Mouse (Mus musculus): ENCODE results near the gene Sphk2. TPM values are rescaled to one million over a fixed set of nuclear protein-coding genes. Genes with fewer than 3 reads are reported as not detected.

Sphk2 gene
- polyA plus RNA-seq, 1 experiment from 2014 or later = 26.5 TPM

DNA sequence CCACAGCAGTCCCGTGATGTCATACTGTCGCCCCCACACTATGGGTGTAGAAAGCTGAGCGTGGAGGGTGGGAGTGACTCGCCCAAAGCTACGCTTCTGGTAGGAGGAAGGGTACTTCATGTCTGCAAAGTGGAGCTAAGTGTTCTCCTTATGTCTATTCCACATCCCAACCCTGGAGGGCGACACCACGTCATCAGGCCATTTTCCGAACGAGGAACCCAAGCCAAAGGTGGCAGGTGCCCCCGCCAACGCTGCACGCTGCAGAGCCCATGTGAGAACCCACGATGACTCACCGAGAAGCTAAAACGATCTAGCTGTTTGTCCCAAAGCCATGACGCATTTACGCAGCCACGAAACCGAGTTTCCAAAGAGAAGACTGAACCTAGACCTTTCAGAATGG is 24.5 kb upstream of the Sphk2 start:
- ATAC-seq (ENCODE audit: low FRiP score) = no peak
- H3K4me3 ChIP-seq (replicated peaks) = no peak overlapping the region
- no peak overlapping the region for H3K9ac ChIP-seq
- H3K36me3 ChIP-seq (replicated peaks) = no peaks in the 10 kb centered on the region
- no peaks in the 10 kb centered on the region for H3K4me1 ChIP-seq
- 33% methylated on average over 19 of the region's 19 CpGs for WGBS
- H3K9me3 ChIP-seq = 0 out of 2 replicates have a peak, but pooled peaks cover 3% of the 10 kb centered on the region
- H3K27ac ChIP-seq = no peak overlapping the region
- peaks cover 18% of the 10 kb centered on the region for H3K27me3 ChIP-seq
- peak overlapping the region; percentile 8; the same call in 1 of the 2 replicates for H3K4me2 ChIP-seq

DNA sequence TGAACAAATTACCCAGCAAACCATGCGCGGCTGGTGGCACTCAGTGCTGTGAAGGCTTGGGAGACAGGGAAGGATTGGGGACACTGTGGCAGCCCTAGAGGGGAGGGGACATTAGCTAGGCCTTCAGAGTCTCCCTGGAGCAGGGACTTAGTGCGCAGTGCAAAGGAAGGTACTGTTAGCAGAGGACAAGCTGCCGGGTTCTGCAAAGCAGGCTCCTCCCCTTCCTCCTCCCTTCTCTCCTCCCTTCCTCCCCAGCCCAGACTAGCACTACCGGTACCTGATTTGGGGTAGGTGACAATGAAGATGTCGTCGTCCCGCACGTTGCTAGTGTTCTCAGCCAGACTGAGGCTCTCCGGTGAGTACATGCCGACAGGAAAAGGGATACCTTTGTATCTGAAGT is 24.0 kb upstream of the Sphk2 start:
- no peak overlapping the region for H3K4me3 ChIP-seq (replicated peaks)
- H3K9ac ChIP-seq = no peak overlapping the region
- H3K4me2 ChIP-seq = 0 out of 2 replicates have a peak overlapping the region, but pooled peaks have one; percentile 8
- WGBS = 45% methylated on average over 11 of the region's 11 CpGs
- H3K36me3 ChIP-seq (replicated peaks) = no peaks in the 10 kb centered on the region
- H3K27ac ChIP-seq = no peak overlapping the region
- H3K9me3 ChIP-seq = 0 out of 2 replicates have a peak, but pooled peaks cover 3% of the 10 kb centered on the region
- H3K27me3 ChIP-seq = peaks cover 18% of the 10 kb centered on the region
- ATAC-seq (ENCODE audit: low FRiP score) = no peak
- no peaks in the 10 kb centered on the region for H3K4me1 ChIP-seq

GRCm38 (mm10) chr7:45741308-45741707 is 23.5 kb upstream of the Sphk2 start:
- H3K36me3 ChIP-seq (replicated peaks) = no peaks in the 10 kb centered on the region
- WGBS = 84% methylated on average over 12 of the region's 12 CpGs

DNA sequence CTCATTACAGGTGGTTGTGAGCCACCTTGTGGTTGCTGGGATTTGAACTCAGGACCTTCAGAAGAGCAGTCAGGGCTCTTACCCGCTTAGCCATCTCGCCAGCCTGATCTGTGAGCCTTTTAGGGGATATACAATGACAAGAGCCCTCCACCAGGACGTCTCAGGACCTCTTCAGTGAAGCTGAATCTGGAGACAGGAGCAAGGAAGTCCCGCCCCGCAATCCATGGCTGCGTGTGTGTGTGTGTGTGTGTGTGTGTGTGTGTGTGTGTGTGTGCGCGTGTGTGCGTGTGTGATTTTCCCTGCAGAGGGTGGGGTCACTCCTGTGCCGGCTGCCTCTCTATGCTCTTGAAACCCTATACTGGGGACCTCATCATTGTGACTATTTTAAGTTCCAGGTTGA is 22.0 kb upstream of the Sphk2 start:
- 65% methylated on average over 10 of the region's 10 CpGs for WGBS
- Histone ChIP-seq H3K27ac (no peak overlapping the region), H3K4me1 (no peaks in the 10 kb centered on the region), H3K9ac (no peak overlapping the region), H3K36me3 (replicated peaks) (no peaks in the 10 kb centered on the region), H3K9me3 (no peaks in the 10 kb centered on the region), H3K4me2 (no peak overlapping the region), H3K27me3 (peaks cover 18% of the 10 kb centered on the region), H3K4me3 (replicated peaks) (no peak overlapping the region)
- no peak for ATAC-seq (ENCODE audit: low FRiP score)

More at GRCm38 (mm10) chr7:45741308-45741707, 23.5 kb upstream of the Sphk2 start:
- H3K9me3 ChIP-seq = no peaks in the 10 kb centered on the region
- no peak overlapping the region for H3K27ac ChIP-seq
- H3K9ac ChIP-seq = no peak overlapping the region
- H3K27me3 ChIP-seq = peaks cover 18% of the 10 kb centered on the region
- H3K4me1 ChIP-seq = no peaks in the 10 kb centered on the region
- no peak for ATAC-seq (ENCODE audit: low FRiP score)
- no peak overlapping the region for H3K4me2 ChIP-seq
- no peak overlapping the region for H3K4me3 ChIP-seq (replicated peaks)

- H3K4me1 ChIP-seq = no peaks in the 10 kb centered on the region
- peaks cover 18% of the 10 kb centered on the region for H3K27me3 ChIP-seq
- H3K36me3 ChIP-seq (replicated peaks) = no peaks in the 10 kb centered on the region
- H3K27ac ChIP-seq = no peak overlapping the region
- H3K4me3 ChIP-seq (replicated peaks) = no peak overlapping the region
- no peaks in the 10 kb centered on the region for H3K9me3 ChIP-seq
- ATAC-seq (ENCODE audit: low FRiP score) = peak; percentile 77; the same call in 1 of the 2 replicates
- H3K9ac ChIP-seq = no peak overlapping the region
- no peak overlapping the region for H3K4me2 ChIP-seq
- WGBS = 8% methylated on average over 9 of the region's 9 CpGs
Observed at GRCm38 (mm10) chr7:45739162-45739763, 21.5 kb upstream of the Sphk2 start.

GRCm38 (mm10) chr7:45733477-45733876 is 15.7 kb upstream of the Sphk2 start:
- Histone ChIP-seq H3K27me3 (no peaks in the 10 kb centered on the region), H3K9me3 (no peaks in the 10 kb centered on the region), H3K4me2 (no peak overlapping the region), H3K27ac (no peak overlapping the region), H3K4me1 (peaks cover 9% of the 10 kb centered on the region), H3K4me3 (replicated peaks) (no peak overlapping the region), H3K9ac (no peak overlapping the region), H3K36me3 (replicated peaks) (peaks cover 10% of the 10 kb centered on the region; the same call in 1 of the 2 replicates)
- no peak for ATAC-seq (ENCODE audit: low FRiP score)
- WGBS = 93% methylated on average over 5 of the region's 5 CpGs

GRCm38 (mm10) chr7:45730727-45731431 is 13.1 kb upstream of the Sphk2 start:
- peaks cover 29% of the 10 kb centered on the region for H3K36me3 ChIP-seq (replicated peaks)
- ATAC-seq (ENCODE audit: low FRiP score) = peak; percentile 46; the same call in 1 of the 2 replicates
- no peaks in the 10 kb centered on the region for H3K9me3 ChIP-seq
- 0 out of 2 replicates have a peak overlapping the region, but pooled peaks have one; percentile 15 for H3K27ac ChIP-seq
- no peak overlapping the region for H3K4me3 ChIP-seq (replicated peaks)
- no peaks in the 10 kb centered on the region for H3K27me3 ChIP-seq
- no peak overlapping the region for H3K4me2 ChIP-seq
- WGBS = 20% methylated on average over 16 of the region's 16 CpGs
- peaks cover 9% of the 10 kb centered on the region for H3K4me1 ChIP-seq
- H3K9ac ChIP-seq = no peak overlapping the region

- peaks cover 9% of the 10 kb centered on the region for H3K4me1 ChIP-seq
- H3K4me3 ChIP-seq (replicated peaks) = no peak overlapping the region
- no peak overlapping the region for H3K9ac ChIP-seq
- no peak overlapping the region for H3K4me2 ChIP-seq
- peaks cover 62% of the 10 kb centered on the region for H3K36me3 ChIP-seq (replicated peaks)
- 88% methylated on average over 3 of the region's 3 CpGs for WGBS
- ATAC-seq (ENCODE audit: low FRiP score) = no peak
- no peaks in the 10 kb centered on the region for H3K9me3 ChIP-seq
- no peaks in the 10 kb centered on the region for H3K27me3 ChIP-seq
- H3K27ac ChIP-seq = no peak overlapping the region
Observed at GRCm38 (mm10) chr7:45727625-45728024, 9.8 kb upstream of the Sphk2 start.

DNA sequence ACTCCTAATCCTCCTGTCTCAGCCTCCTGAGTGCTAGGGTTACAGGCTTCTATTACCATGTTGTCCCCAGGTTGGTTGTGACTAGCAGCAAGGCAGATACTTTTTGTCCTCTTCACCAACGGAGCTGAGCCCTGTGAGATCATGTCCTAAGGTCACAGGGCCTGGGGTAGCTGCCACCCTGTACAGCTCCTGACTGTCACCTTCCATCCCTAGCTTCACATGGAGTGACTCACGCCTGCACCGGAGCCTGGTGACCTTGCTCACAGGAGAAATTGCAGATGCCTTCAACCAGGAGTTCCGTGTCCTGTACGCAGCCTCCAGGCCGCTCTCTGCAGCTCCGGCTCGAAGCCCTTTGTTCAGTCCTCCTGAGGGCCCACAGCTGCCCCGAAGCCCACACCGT is 8.6 kb upstream of the Sphk2 start:
- Histone ChIP-seq H3K9ac (no peak overlapping the region), H3K36me3 (replicated peaks) (peaks cover 74% of the 10 kb centered on the region), H3K4me3 (replicated peaks) (no peak overlapping the region), H3K27me3 (no peaks in the 10 kb centered on the region), H3K4me2 (no peak overlapping the region), H3K27ac (no peak overlapping the region), H3K4me1 (peaks cover 9% of the 10 kb centered on the region), H3K9me3 (no peaks in the 10 kb centered on the region)
- no peak for ATAC-seq (ENCODE audit: low FRiP score)
- 94% methylated on average over 10 of the region's 10 CpGs for WGBS

DNA sequence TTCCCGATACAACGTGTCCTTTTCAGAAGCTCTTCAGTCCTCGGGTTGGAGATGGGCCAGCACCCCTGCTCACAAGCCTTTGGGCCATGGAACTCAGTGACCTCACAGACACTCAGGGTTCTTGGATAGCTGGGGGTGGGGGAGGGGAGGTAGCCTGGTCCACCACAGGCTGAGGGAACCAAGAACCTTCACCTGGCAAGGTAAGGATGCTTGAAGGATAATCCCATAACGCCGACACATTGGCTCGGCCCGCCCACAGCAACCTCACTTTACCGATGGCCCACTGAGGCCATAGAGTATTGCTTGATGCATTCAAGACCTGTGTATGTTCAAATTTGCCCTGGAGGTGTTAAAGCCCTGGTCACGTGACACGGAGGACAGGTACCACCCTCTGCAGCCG is 7.9 kb upstream of the Sphk2 start, which contains the start of gene Spaca4:
Gene Spaca4, minus strand, starts transcription at position 101 of the 400 bp plus-strand sequence.
- no peak within 1 kb of the TSS for H3K4me3 ChIP-seq (replicated peaks)
- H3K9ac ChIP-seq = no peak within 1 kb of the TSS
- H3K36me3 ChIP-seq (replicated peaks) = peaks cover 81% of the 10 kb centered on the region
- no peak within 1 kb of the TSS for H3K27ac ChIP-seq
- no peak for ATAC-seq (ENCODE audit: low FRiP score)
- WGBS = 97% methylated on average over 11 of the region's 11 CpGs
- H3K4me1 ChIP-seq = peaks cover 2% of the 10 kb centered on the region
- no peaks in the 10 kb centered on the region for H3K27me3 ChIP-seq
- no peak within 1 kb of the TSS for H3K4me2 ChIP-seq
- no peaks in the 10 kb centered on the region for H3K9me3 ChIP-seq

DNA sequence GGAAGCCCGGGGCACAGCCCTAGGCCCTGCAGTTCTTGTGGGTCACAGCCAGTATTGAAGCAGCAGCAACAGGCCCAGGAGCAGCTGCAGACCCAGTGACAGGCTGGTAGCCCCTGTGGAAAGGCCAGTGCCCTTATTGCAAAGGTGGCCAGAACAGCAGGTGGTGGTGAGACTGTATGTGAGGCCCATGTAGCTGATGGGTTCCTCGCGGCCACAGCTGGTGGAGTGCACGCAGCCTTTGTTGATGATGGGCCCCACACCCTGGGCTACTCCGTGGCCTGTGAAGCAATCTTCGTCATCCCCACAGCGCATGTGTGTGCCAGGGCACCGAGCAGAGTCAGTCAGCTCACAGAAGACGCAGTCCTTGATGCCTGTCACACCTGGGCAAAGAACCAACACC is 7.3 kb upstream of the Sphk2 start:
- Histone ChIP-seq H3K4me1 (no peaks in the 10 kb centered on the region; the same call in 1 of the 2 replicates), H3K36me3 (replicated peaks) (peaks cover 86% of the 10 kb centered on the region), H3K4me2 (no peak overlapping the region), H3K27ac (no peak overlapping the region), H3K4me3 (replicated peaks) (no peak overlapping the region), H3K27me3 (no peaks in the 10 kb centered on the region), H3K9me3 (no peaks in the 10 kb centered on the region), H3K9ac (no peak overlapping the region)
- no peak for ATAC-seq (ENCODE audit: low FRiP score)
- 94% methylated on average over 9 of the region's 9 CpGs for WGBS

DNA sequence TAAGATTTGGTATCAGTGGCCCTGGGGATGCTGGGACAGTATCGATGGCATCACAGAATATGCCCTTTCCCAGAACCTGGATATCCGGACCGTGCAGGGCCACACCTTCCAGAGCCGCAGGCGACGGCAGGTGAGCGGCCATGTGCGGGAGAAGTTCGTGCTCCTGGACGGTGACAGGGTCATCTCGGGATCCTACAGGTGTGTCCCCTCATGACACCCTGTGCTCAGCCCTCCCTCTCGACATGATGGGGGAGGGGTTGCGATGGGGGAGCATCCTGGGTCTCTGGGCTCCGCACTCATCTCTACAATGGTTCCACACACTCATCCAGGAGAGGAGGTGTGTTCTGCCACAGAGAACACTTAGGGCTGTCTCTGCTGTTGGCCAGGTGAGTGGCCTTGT is 6.0 kb upstream of the Sphk2 start:
- no peak overlapping the region for H3K27ac ChIP-seq
- H3K4me3 ChIP-seq (replicated peaks) = no peak overlapping the region
- ATAC-seq (ENCODE audit: low FRiP score) = no peak
- no peaks in the 10 kb centered on the region for H3K27me3 ChIP-seq
- peaks cover 13% of the 10 kb centered on the region for H3K4me1 ChIP-seq
- H3K9me3 ChIP-seq = no peaks in the 10 kb centered on the region
- no peak overlapping the region for H3K9ac ChIP-seq
- H3K36me3 ChIP-seq (replicated peaks) = peaks cover 88% of the 10 kb centered on the region
- 91% methylated on average over 14 of the region's 14 CpGs for WGBS
- no peak overlapping the region for H3K4me2 ChIP-seq
